Mouse (Mus musculus) forebrain, embryonic 14.5 days (tissue): ENCODE results near the gene Olig3. TPM values are rescaled to one million over a fixed set of nuclear protein-coding genes. Genes with fewer than 3 reads are reported as not detected.

Experiments used
- ATAC-seq: fragments of 200-750 bp; cut with Nextera tagmentation; 2 replicates; pipeline ENCODE4 v1.8.0; 2017; ENCODE audit warnings: mild to moderate bottlenecking, moderate library complexity
- DNase-seq: peaks from one replicate; pipeline ENCODE4 v3.0.0-alpha.2; 2015; ENCODE audit warnings: low spot score
- H3K27ac ChIP-seq: fragments of 300-500 bp; sonication (generic); 2 replicates; pipeline ENCODE4 v1.5.1; 2014; ENCODE audit warnings: low read depth, mild to moderate bottlenecking, control low read depth, low read length, moderate library complexity
- H3K27me3 ChIP-seq: fragments of 300-500 bp; sonication (generic); replicated peaks from 2 replicates; pipeline ENCODE4 v1.6.1; 2014; ENCODE audit warnings: low read length, control low read depth, mixed read lengths; ENCODE audit not compliant: control insufficient read depth, insufficient read depth
- H3K36me3 ChIP-seq: fragments of 300-500 bp; sonication (generic); 2 replicates; pipeline ENCODE4 v1.6.1; 2014; ENCODE audit warnings: low read length, control low read depth; ENCODE audit not compliant: control insufficient read depth, insufficient read depth
- H3K4me1 ChIP-seq: fragments of 300-500 bp; sonication (generic); 2 replicates; pipeline ENCODE4 v1.6.1; 2014; ENCODE audit warnings: antibody characterized with exemption, low read length, control low read depth; ENCODE audit not compliant: control insufficient read depth, insufficient read depth
- H3K4me2 ChIP-seq: fragments of 300-500 bp; sonication (generic); 2 replicates; pipeline ENCODE4 v1.6.1; 2014; ENCODE audit warnings: mild to moderate bottlenecking, control low read depth, low read length
- H3K4me3 ChIP-seq: fragments of 300-500 bp; sonication (generic); 2 replicates; pipeline ENCODE4 v1.5.1; 2014; ENCODE audit warnings: low read depth, low read length, control low read depth
- H3K9ac ChIP-seq: fragments of 300-500 bp; sonication (generic); 2 replicates; pipeline ENCODE4 v1.6.1; 2014; ENCODE audit warnings: mild to moderate bottlenecking, low read length, control low read depth, moderate library complexity
- H3K9me3 ChIP-seq: fragments of 300-500 bp; sonication (generic); replicated peaks from 2 replicates; pipeline ENCODE4 v1.6.1; 2016; ENCODE audit warnings: low read length, control low read depth, mixed read lengths; ENCODE audit not compliant: control insufficient read depth
- WGBS: fragments of 180-500 bp; shearing (Covaris S2); extraction: QIAGEN DNeasy Blood & Tissue Kit; methylation state at CpG from one replicate; pipeline ENCODE4 v1.1.7; 2014; 5-methylcytosine and 5-hydroxymethylcytosine counted together
- polyA plus RNA-seq: library from polyadenylated mRNA; unstranded; fragments of >200 nt; fragmentation: Nextera tagmentation; extraction: Ambion mirVana; gene quantifications from 2 replicates; pipeline ENCODE4 v1.2.1, GENCODE M21; 2014

Gene Olig3
- polyA plus RNA-seq, 1 experiment from 2014 or later: 1.8 TPM

GRCm38 (mm10) chr10:19338695-19339630 lies 17.4 kb upstream of the Olig3 start:
- Histone ChIP-seq H3K27me3 (peaks cover 28% of the 10 kb centered on the region; the same call in 1 of the 2 replicates), H3K4me2 (0 out of 2 replicates have a peak overlapping the region, but pooled peaks have one; percentile 11), H3K27ac (no peak overlapping the region), H3K9ac (peak overlapping the region; percentile 29; the same call in 1 of the 2 replicates), H3K36me3 (no peaks in the 10 kb centered on the region), H3K4me1 (peaks cover 4% of the 10 kb centered on the region), H3K9me3 (no peaks in the 10 kb centered on the region), H3K4me3 (no peak overlapping the region)
- ATAC-seq (peak; percentile 54; the same call in 1 of the 2 replicates), DNase-seq (peak; percentile 53)
- WGBS: 7% methylated on average over 18 of the region's 18 CpGs

DNA sequence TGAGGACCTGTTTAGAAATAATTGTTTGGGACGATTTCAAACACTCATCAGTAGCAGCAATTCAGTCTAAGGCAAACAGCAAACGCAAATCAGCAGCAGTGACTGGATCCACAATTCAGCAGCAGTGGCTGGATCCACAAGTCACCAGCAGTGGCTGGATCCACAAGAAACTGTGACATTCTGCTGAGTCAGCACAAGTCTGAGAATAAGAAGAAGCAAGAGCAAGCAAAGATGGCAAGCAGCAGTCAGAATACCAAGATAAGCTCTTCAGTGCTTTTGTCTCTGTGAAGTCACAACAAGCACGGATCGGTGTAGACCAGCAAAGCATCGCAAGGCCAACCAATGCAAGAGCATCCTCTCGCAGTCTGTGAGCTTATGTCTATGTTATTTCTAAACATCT lies 12.3 kb upstream of the Olig3 start:
- peaks cover 1% of the 10 kb centered on the region for H3K4me1 ChIP-seq
- no peak overlapping the region for H3K9ac ChIP-seq
- DNase-seq: no peak
- 87% methylated on average over 6 of the region's 6 CpGs for WGBS
- H3K27ac ChIP-seq: no peak overlapping the region
- H3K4me3 ChIP-seq: no peak overlapping the region
- H3K36me3 ChIP-seq: no peaks in the 10 kb centered on the region
- ATAC-seq: no peak
- no peaks in the 10 kb centered on the region for H3K9me3 ChIP-seq
- no peak overlapping the region for H3K4me2 ChIP-seq
- peaks cover 23% of the 10 kb centered on the region; the same call in 1 of the 2 replicates for H3K27me3 ChIP-seq

GRCm38 (mm10) chr10:19349326-19349725 lies 7.0 kb upstream of the Olig3 start:
- H3K4me1 ChIP-seq: no peaks in the 10 kb centered on the region
- no peak overlapping the region for H3K4me3 ChIP-seq
- no peaks in the 10 kb centered on the region for H3K36me3 ChIP-seq
- WGBS: 31% methylated on average over 3 of the region's 3 CpGs
- no peak overlapping the region for H3K4me2 ChIP-seq
- DNase-seq (no peak), ATAC-seq (no peak)
- H3K27ac ChIP-seq: no peak overlapping the region
- no peaks in the 10 kb centered on the region for H3K9me3 ChIP-seq
- H3K9ac ChIP-seq: no peak overlapping the region
- H3K27me3 ChIP-seq: peaks cover 49% of the 10 kb centered on the region

DNA sequence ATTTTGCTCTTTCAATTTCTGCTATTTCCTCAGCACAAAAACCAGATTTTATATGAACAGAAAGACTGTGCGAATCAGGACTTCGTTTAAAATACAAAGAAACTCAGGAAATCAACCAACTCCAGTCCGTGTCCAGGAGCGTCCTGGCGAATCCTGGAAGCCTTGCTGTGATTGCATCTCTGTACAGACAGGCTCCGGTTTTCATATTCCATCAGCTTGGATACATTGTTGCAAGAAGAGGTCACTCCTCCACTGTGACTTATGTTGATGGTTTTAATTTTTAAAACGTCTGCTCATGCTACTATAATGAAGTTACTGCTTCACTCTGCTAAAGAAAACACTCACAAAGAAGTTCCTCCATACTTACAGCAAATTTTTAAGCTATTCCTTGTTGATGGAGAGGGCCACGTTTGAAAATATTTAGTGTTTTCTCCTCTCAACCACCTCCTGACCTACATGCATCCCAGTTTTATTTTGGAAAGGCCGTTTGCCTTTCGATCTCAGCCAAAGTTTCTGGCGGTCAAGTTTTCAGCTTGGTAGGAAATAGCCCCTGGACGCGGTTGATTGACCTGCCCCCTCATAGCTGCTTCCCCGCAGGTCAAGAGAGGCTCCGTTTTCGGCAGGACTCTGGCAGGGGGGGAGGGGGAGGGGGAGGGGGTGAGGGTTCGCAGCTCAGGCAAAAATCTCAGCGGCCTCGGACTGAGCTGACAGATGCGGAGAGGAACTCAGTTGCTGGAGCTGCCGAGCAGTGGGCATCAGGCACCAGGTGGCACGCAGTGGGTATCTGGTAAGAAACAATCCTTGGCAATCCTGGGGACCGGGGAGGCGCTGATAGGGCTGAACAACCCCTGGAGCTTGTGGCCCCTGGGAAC lies 4.1 kb upstream of the Olig3 start:
- Histone ChIP-seq H3K9ac (no peak overlapping the region), H3K4me1 (peaks cover 3% of the 10 kb centered on the region; the same call in 1 of the 2 replicates), H3K27ac (no peak overlapping the region), H3K9me3 (no peaks in the 10 kb centered on the region), H3K27me3 (peaks cover 69% of the 10 kb centered on the region), H3K4me2 (peak overlapping the region; percentile 1), H3K4me3 (no peak overlapping the region), H3K36me3 (no peaks in the 10 kb centered on the region)
- DNase-seq (no peak), ATAC-seq (peak; percentile 33; the same call in 1 of the 2 replicates)
- WGBS: under 1% methylated on average over 24 of the region's 24 CpGs

GRCm38 (mm10) chr10:19352878-19353301 lies 3.4 kb upstream of the Olig3 start:
- H3K36me3 ChIP-seq: no peaks in the 10 kb centered on the region
- H3K9me3 ChIP-seq: no peaks in the 10 kb centered on the region
- H3K27ac ChIP-seq: no peak overlapping the region
- no peak for DNase-seq
- H3K4me1 ChIP-seq: peaks cover 5% of the 10 kb centered on the region; the same call in 1 of the 2 replicates
- ATAC-seq: 0 out of 2 replicates have a peak, but pooled peaks have one; percentile 11
- WGBS: under 1% methylated on average over 16 of the region's 16 CpGs
- H3K4me2 ChIP-seq: peak overlapping the region; percentile 1; the same call in 1 of the 2 replicates
- H3K27me3 ChIP-seq: peaks cover 71% of the 10 kb centered on the region
- no peak overlapping the region for H3K9ac ChIP-seq
- no peak overlapping the region; the same call in 1 of the 2 replicates for H3K4me3 ChIP-seq

DNA sequence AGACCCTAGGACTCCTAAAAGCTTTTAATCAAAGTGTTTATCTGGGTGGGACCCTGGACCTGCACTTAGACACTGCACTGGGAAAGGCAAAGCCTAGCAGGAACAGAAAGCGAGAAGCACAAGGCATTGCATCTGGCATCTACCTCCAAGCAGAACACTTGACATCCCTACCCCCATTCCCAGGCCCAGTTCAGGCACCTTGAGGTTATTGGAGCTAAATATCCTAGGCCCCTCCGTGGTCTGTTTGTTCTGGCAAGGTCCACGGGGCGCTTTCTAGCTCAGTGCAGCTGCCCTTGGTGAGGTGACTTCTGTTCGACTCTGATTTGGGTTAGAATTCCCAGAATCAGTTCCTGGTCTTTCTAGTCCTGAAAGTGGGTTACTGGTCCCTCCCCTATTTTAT lies 2.7 kb upstream of the Olig3 start:
- DNase-seq (no peak), ATAC-seq (no peak)
- H3K4me3 ChIP-seq: no peak overlapping the region
- H3K27ac ChIP-seq: no peak overlapping the region
- H3K27me3 ChIP-seq: peaks cover 72% of the 10 kb centered on the region
- no peaks in the 10 kb centered on the region for H3K36me3 ChIP-seq
- no peak overlapping the region for H3K9ac ChIP-seq
- peaks cover 5% of the 10 kb centered on the region; the same call in 1 of the 2 replicates for H3K4me1 ChIP-seq
- 2% methylated on average over 5 of the region's 5 CpGs for WGBS
- no peaks in the 10 kb centered on the region for H3K9me3 ChIP-seq
- H3K4me2 ChIP-seq: no peak overlapping the region

GRCm38 (mm10) chr10:19354146-19354545 lies 2.2 kb upstream of the Olig3 start:
- Histone ChIP-seq H3K4me1 (peaks cover 5% of the 10 kb centered on the region; the same call in 1 of the 2 replicates), H3K4me3 (no peak overlapping the region), H3K27ac (no peak overlapping the region), H3K4me2 (no peak overlapping the region), H3K9ac (no peak overlapping the region), H3K27me3 (peaks cover 72% of the 10 kb centered on the region), H3K9me3 (no peaks in the 10 kb centered on the region), H3K36me3 (no peaks in the 10 kb centered on the region)
- ATAC-seq (no peak), DNase-seq (no peak)
- 4% methylated on average over 6 of the region's 6 CpGs for WGBS

GRCm38 (mm10) chr10:19355076-19355475 lies 1.3 kb upstream of the Olig3 start:
- H3K36me3 ChIP-seq: no peaks in the 10 kb centered on the region
- no peak overlapping the region for H3K4me2 ChIP-seq
- H3K9me3 ChIP-seq: no peaks in the 10 kb centered on the region
- ATAC-seq (no peak), DNase-seq (no peak)
- H3K27me3 ChIP-seq: peaks cover 78% of the 10 kb centered on the region
- WGBS: 3% methylated on average over 8 of the region's 8 CpGs
- H3K4me1 ChIP-seq: peaks cover 5% of the 10 kb centered on the region; the same call in 1 of the 2 replicates
- H3K27ac ChIP-seq: no peak overlapping the region
- no peak overlapping the region for H3K9ac ChIP-seq
- no peak overlapping the region for H3K4me3 ChIP-seq
